Mouse (Mus musculus) adrenal gland, adult 2 months (tissue): ENCODE results near the gene Gnat1. TPM values are rescaled to one million over a fixed set of nuclear protein-coding genes. Genes with fewer than 3 reads are reported as not detected.

Source experiments
- DNase-seq: peaks from one replicate; pipeline ENCODE4 v3.0.0; 2021
- polyA plus RNA-seq: library from polyadenylated mRNA; depleted of rRNA; stranded (reverse); fragments of >200 nt; gene quantifications from 2 replicates; pipeline ENCODE4 v1.2.3, GENCODE M21; 2012; rRNA removed
- total RNA-seq, 2 experiments: library from RNA; stranded (reverse); gene quantifications; 2 replicates each; pipeline ENCODE4 v1.2.3; 2021

The Gnat1 gene
- total and polyA plus RNA-seq, 3 experiments, result 0.10 to 0.37 TPM; not detected in 1

DNA sequence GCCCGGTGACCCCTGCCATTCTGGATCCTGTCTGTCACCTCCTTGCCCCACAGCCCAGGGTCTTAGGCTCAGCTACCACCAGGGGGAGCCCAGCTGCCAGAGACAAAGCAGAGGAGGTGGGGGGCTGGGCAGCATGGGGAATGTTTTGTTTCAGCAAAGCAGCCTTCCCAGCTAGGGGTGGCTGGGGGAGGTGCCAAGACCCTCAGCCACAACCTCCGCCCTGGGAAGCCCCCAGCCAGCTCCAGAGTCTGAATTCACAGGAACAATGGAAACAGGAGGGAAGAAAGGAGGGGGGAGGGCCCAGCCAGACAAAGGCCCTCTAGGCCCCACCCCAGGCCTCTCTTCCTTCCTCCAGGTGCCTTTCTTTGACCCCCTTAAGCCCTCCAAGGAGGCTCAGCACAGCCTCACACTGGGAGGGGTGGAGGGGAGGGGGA is 52.7 kb downstream of the Gnat1 start:
- peak; percentile 75 for DNase-seq

DNA sequence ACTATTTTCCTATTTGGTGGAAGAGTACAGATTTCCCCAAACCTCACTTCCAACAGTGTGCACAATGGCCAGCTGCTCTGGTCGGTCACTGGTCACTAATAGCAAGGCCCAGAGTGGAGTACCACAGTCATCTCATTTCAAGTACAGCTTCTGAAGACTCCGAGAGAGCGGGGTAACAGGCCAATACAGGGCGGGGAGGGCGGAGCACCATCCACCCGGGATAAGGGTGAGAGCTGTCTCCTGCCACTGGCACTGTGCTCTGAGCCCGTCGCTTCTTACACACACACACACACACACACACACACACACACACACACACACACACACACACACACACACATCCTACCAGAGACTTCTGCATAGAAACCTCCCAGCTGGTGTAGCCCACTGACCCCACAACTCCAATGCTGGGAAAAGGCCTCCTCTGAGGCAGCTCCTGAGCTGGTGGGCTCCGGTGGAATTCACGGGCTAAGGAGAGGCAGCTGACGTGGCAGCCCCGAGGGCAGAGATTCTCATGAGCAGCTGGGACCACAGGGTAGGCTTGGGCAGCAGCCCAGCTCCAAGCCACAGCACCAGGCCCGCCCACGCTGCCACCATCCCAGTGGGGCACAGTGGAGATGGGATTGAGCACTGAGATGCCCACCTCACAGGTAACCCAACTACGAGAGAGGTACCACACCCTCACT is 53.2 kb downstream of the Gnat1 start:
- no peak for DNase-seq

DNA sequence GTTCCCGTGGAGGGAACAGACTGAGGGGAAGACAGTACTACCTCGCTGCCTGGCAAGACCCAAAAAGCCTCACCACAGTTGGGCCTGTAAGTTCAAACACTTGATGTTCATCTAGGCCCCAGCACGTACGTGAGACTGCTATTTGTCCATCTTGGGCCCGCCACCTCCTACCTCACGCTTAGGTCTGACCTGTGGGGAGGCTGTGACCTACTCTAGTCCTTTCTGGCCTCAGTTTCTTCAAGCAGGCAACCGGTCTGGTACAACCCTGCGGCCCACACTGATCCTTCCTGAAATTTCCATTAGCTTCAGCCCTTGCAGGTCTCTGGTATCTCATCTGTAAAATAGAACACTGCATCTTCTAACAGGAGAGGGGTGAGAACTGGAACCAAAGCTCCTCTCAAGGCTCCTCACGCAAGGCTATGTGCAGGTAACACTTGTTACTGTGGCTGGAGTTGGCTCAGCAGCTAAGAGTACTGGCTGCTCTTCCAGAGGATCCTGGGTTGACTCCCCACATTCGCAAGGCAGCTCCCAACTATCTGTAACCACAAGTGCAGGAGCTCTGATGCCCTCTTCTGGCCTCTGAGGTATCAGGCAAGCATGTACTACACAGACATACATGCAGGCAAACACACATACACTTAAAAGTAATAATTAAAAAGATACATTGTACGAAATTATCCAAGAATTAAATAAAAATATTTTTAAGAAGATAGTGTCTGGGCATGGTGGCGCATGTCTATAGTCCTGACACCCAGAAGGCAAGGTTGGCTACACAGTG is 54.0 kb downstream of the Gnat1 start:
- DNase-seq, result no peak

DNA sequence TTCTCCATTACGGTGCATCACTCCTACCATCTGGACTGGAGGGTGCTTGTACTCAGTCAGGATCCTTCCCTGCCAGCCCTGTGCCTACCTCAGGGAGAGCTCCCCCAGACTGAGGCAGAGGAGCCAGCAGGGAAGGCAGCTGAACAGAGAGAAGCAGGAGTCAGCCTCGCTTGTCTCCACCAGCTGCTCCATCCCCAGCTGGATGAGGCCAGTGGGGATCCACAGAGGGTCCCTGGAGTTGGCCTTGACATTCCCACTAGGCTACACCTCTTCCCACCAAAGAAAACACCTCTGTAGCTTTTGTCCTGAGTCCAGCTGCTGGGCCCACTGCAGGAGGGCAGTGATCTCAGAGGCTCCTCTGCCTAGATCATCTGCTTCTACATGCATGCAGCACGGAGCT is 54.6 kb downstream of the Gnat1 start:
- DNase-seq, result no peak

DNA sequence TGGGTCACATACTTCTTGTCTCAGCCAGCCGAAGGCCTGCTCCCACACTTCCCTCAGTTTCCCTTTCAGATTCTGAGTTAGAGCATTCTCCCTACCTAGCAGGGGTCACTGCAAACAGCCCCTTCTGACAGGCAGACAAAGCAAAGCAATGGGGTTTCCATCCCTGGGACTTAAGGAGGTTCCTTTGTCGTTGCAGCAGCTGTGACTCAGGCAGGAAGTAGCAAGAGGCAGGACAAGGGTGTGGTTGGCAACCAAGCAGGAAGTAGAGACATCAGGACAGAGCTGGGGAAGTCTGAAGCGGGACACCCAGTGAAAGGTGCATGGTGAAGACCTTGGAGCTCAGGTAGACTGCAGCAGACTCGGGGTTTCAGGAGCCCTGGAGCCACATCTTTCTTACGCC is 55.0 kb downstream of the Gnat1 start:
- peak; percentile 44 for DNase-seq

Other genes with a start within 250 kb of the Gnat1 start
- gene Tmem115, start 145.8 kb downstream of the Gnat1 start, total RNA-seq, result 10 to 100 TPM; 43.2 to 48.1 TPM
- 84.2 and 96.5 TPM in 2 replicates for gene Tmem115, start 145.8 kb downstream of the Gnat1 start, polyA plus RNA-seq
- 10 to 100 TPM; 14.6 to 22.0 TPM for gene Cyb561d2, start 137.5 kb downstream of the Gnat1 start, total RNA-seq
- gene Cyb561d2, start 137.5 kb downstream of the Gnat1 start, polyA plus RNA-seq, result 59.1 and 68.0 TPM in 2 replicates
- 10 to 100 TPM; 27.9 to 31.5 TPM for gene Nprl2, start 137.5 kb downstream of the Gnat1 start, total RNA-seq
- gene Nprl2, start 137.5 kb downstream of the Gnat1 start, polyA plus RNA-seq, result 24.2 and 31.9 TPM in 2 replicates
- gene Zmynd10, start 132.4 kb downstream of the Gnat1 start, total RNA-seq, result under 1 TPM; 0.45 to 0.52 TPM
- gene Zmynd10, start 132.4 kb downstream of the Gnat1 start, polyA plus RNA-seq, result 0.37 and 0.61 TPM in 2 replicates
- gene Rassf1, start 128.2 kb downstream of the Gnat1 start, total RNA-seq, result 10 to 100 TPM; 15.5 to 18.6 TPM
- gene Rassf1, start 128.2 kb downstream of the Gnat1 start, polyA plus RNA-seq, result 15.3 and 16.7 TPM in 2 replicates
- 10 to 100 TPM; 52.2 to 57.5 TPM for gene Tusc2, start 116.5 kb downstream of the Gnat1 start, total RNA-seq
- 88.2 and 94.1 TPM in 2 replicates for gene Tusc2, start 116.5 kb downstream of the Gnat1 start, polyA plus RNA-seq
- gene Hyal2, start 111.8 kb downstream of the Gnat1 start, total RNA-seq, result 10 to 100 TPM; 36.8 to 52.8 TPM
- gene Hyal2, start 111.8 kb downstream of the Gnat1 start, polyA plus RNA-seq, result 92.1 and 102 TPM in 2 replicates
- gene Hyal1, start 102.8 kb downstream of the Gnat1 start, total RNA-seq, result 10 to 100 TPM; 13.7 to 15.2 TPM
- 6.3 and 7.0 TPM in 2 replicates for gene Hyal1, start 102.8 kb downstream of the Gnat1 start, polyA plus RNA-seq
- gene Naa80, start 100.8 kb downstream of the Gnat1 start, total RNA-seq, result 10 to 100 TPM; 15.9 to 19.2 TPM
- gene Naa80, start 100.8 kb downstream of the Gnat1 start, polyA plus RNA-seq, result 111 TPM in 2 replicates
- gene Hyal3, start 98.9 kb downstream of the Gnat1 start, total RNA-seq, result 1 to 10 TPM; 1.3 to 1.4 TPM
- gene Hyal3, start 98.9 kb downstream of the Gnat1 start, polyA plus RNA-seq, result 1.8 and 2.2 TPM in 2 replicates
- 10 to 100 TPM; 36.0 to 41.7 TPM for gene Ifrd2, start 92.1 kb downstream of the Gnat1 start, total RNA-seq
- 67.3 and 80.0 TPM in 2 replicates for gene Ifrd2, start 92.1 kb downstream of the Gnat1 start, polyA plus RNA-seq
- gene Sema3b, start 70.5 kb downstream of the Gnat1 start, total RNA-seq, result 1 to 10 TPM; 3.7 to 4.1 TPM
- 8.3 and 10.4 TPM in 2 replicates for gene Sema3b, start 70.5 kb downstream of the Gnat1 start, polyA plus RNA-seq
- gene Gnai2, start 44.3 kb downstream of the Gnat1 start, total RNA-seq, result 100 to 1,000 TPM; 198 to 278 TPM
- gene Gnai2, start 44.3 kb downstream of the Gnat1 start, polyA plus RNA-seq, result 330 and 345 TPM in 2 replicates
- gene Slc38a3, start 10.2 kb downstream of the Gnat1 start, total RNA-seq, result 1 to 10 TPM in 1 of 2 experiments, under 1 TPM in 1; 0.48 to 2.7 TPM
- 1.7 and 4.1 TPM in 2 replicates for gene Slc38a3, start 10.2 kb downstream of the Gnat1 start, polyA plus RNA-seq
- 10 to 100 TPM; 27.2 to 34.8 TPM for gene Sema3f, start 30.8 kb upstream of the Gnat1 start, total RNA-seq
- gene Sema3f, start 30.8 kb upstream of the Gnat1 start, polyA plus RNA-seq, result 95.1 and 106 TPM in 2 replicates
- gene Rbm5, start 91.3 kb upstream of the Gnat1 start, total RNA-seq, result 100 to 1,000 TPM in 1 of 2 experiments, 10 to 100 TPM in 1; 67.1 to 124 TPM
- 61.7 and 67.8 TPM in 2 replicates for gene Rbm5, start 91.3 kb upstream of the Gnat1 start, polyA plus RNA-seq
- 10 to 100 TPM; 40.3 to 47.8 TPM for gene Rbm6, start 193.5 kb upstream of the Gnat1 start, total RNA-seq
- 11.8 and 15.3 TPM in 2 replicates for gene Rbm6, start 193.5 kb upstream of the Gnat1 start, polyA plus RNA-seq
- gene Mon1a, start 208.4 kb upstream of the Gnat1 start, total RNA-seq, result 10 to 100 TPM; 19.2 to 20.5 TPM
- 41.3 and 42.9 TPM in 2 replicates for gene Mon1a, start 208.4 kb upstream of the Gnat1 start, polyA plus RNA-seq
- gene Mst1r, start 227.2 kb upstream of the Gnat1 start, total RNA-seq, result 1 to 10 TPM; 7.4 to 8.1 TPM
- gene Mst1r, start 227.2 kb upstream of the Gnat1 start, polyA plus RNA-seq, result 34.0 and 41.0 TPM in 2 replicates
- gene Actl11, start 248.8 kb upstream of the Gnat1 start, total RNA-seq, result not detected
- gene Actl11, start 248.8 kb upstream of the Gnat1 start, polyA plus RNA-seq, result not detected in 2 replicates